ENCODE assay signal across 14 mouse cellular contexts in genomic region chr8:108944312-108944711, GRCm38 (mm10).
A peak's percentile ranks its signal among the peaks of the same experiment; 100 is the strongest.
DNase-seq lines count a peak whose midpoint lies in the region; ATAC-seq and TF ChIP-seq lines count a peak whose summit lies in the region.
"Had no signal": no experiment of that assay in that cellular context is flagged by ENCODE, and none has a peak within 500 bp of the region (broad histone marks: within the 10 kb centered on the region; RNA-seq: fewer than 3 reads in every experiment).

No protein-coding gene starts in this region.

- DNase-seq in neural tube, embryonic 10.5 days (ENCODE audit: extremely low spot score, low spot score): no peak
- no peak for DNase-seq in hindbrain, embryonic 10.5 days (ENCODE audit: low spot score)
- no peak for DNase-seq in midbrain, postnatal 0 days (ENCODE audit: low spot score)
- DNase-seq in layer of hippocampus, postnatal 36 days: no peak
- no peak for DNase-seq in testis, postnatal 14 days (ENCODE audit: low spot score)
- DNase-seq in Muller cell, postnatal 12 days (ENCODE audit: inconsistent ontology term): no peak
- DNase-seq: cerebellum, adult 11-12 months; heart, adult 18-20 months; lung, postnatal 14 days; right cerebral cortex, postnatal 14 days had no signal

- peaks cover 11% of the 10 kb centered on the region for H3K9me3 ChIP-seq in neural tube, embryonic 13.5 days
- H3K9me3 ChIP-seq in hindbrain, embryonic 10.5 days: peaks cover 28% of the 10 kb centered on the region
- H3K9me3 ChIP-seq in limb, embryonic 12.5 days: peaks cover 25% of the 10 kb centered on the region
- no peaks in the 10 kb centered on the region for H3K9me3 ChIP-seq in midbrain, postnatal 0 days (ENCODE audit: low read length)

- WGBS in neural tube, embryonic 13.5 days: 41% methylated on average over 13 of the region's 13 CpGs
- WGBS in hindbrain, embryonic 10.5 days: 57% methylated on average over 13 of the region's 13 CpGs
- 57% methylated on average over 13 of the region's 13 CpGs for WGBS in limb, embryonic 12.5 days
- WGBS in midbrain, postnatal 0 days: 16% methylated on average over 13 of the region's 13 CpGs

- H3K4me1 ChIP-seq in neural tube, embryonic 13.5 days (replicated peaks): peaks cover 31% of the 10 kb centered on the region
- H3K4me1 ChIP-seq in hindbrain, embryonic 10.5 days (replicated peaks): peaks cover 33% of the 10 kb centered on the region
- H3K4me1 ChIP-seq in limb, embryonic 12.5 days (replicated peaks): peaks cover 15% of the 10 kb centered on the region; the same call in 1 of the 2 replicates
- peaks cover 3% of the 10 kb centered on the region; the same call in 1 of the 2 replicates for H3K4me1 ChIP-seq in midbrain, postnatal 0 days (ENCODE audit: insufficient read depth, low read length)
- H3K4me1 ChIP-seq: heart, embryonic 15.5 days had no signal

- H3K4me3 ChIP-seq in neural tube, embryonic 13.5 days: no peak overlapping the region
- no peak overlapping the region for H3K4me3 ChIP-seq in hindbrain, embryonic 10.5 days
- no peak overlapping the region for H3K4me3 ChIP-seq in limb, embryonic 12.5 days (replicated peaks)
- no peak overlapping the region for H3K4me3 ChIP-seq in midbrain, postnatal 0 days (ENCODE audit: low read depth, low read length)
- H3K4me3 ChIP-seq: heart, embryonic 15.5 days had no signal

- no peak overlapping the region for H3K4me2 ChIP-seq in neural tube, embryonic 13.5 days
- H3K4me2 ChIP-seq in limb, embryonic 12.5 days: no peak overlapping the region
- H3K4me2 ChIP-seq in midbrain, postnatal 0 days (ENCODE audit: low read depth, low read length, poor library complexity, severe bottlenecking): no peak overlapping the region
- H3K4me2 ChIP-seq: heart, embryonic 15.5 days had no signal

- no peaks in the 10 kb centered on the region for H3K27me3 ChIP-seq in neural tube, embryonic 13.5 days
- H3K27me3 ChIP-seq in hindbrain, embryonic 10.5 days (ENCODE audit: insufficient read depth, poor library complexity, severe bottlenecking): no peaks in the 10 kb centered on the region
- no peaks in the 10 kb centered on the region for H3K27me3 ChIP-seq in limb, embryonic 12.5 days
- no peaks in the 10 kb centered on the region for H3K27me3 ChIP-seq in midbrain, postnatal 0 days (ENCODE audit: insufficient read depth, low read length)
- H3K27me3 ChIP-seq: CH12.LX; heart, embryonic 15.5 days had no signal

- H3K9ac ChIP-seq in neural tube, embryonic 13.5 days: 0 out of 2 replicates have a peak overlapping the region, but pooled peaks have one; percentile 3
- H3K9ac ChIP-seq in limb, embryonic 12.5 days (replicated peaks): peak overlapping the region; percentile 8; the same call in 1 of the 2 replicates
- no peak overlapping the region for H3K9ac ChIP-seq in midbrain, postnatal 0 days (replicated peaks; ENCODE audit: low read length, poor library complexity, severe bottlenecking)
- H3K9ac ChIP-seq: heart, embryonic 15.5 days had no signal

- H3K36me3 ChIP-seq in neural tube, embryonic 13.5 days: peaks cover 56% of the 10 kb centered on the region
- peaks cover 84% of the 10 kb centered on the region for H3K36me3 ChIP-seq in hindbrain, embryonic 10.5 days
- peaks cover 89% of the 10 kb centered on the region for H3K36me3 ChIP-seq in limb, embryonic 12.5 days
- H3K36me3 ChIP-seq in midbrain, postnatal 0 days (ENCODE audit: insufficient read depth, low read length): peaks cover 36% of the 10 kb centered on the region

- peak overlapping the region; percentile 53 for H3K27ac ChIP-seq in neural tube, embryonic 13.5 days (replicated peaks)
- peak overlapping the region; percentile 73 for H3K27ac ChIP-seq in hindbrain, embryonic 10.5 days
- H3K27ac ChIP-seq in limb, embryonic 12.5 days: peak overlapping the region; percentile 26; the same call in 1 of the 2 replicates
- peak overlapping the region; percentile 1; the same call in 1 of the 2 replicates for H3K27ac ChIP-seq in midbrain, postnatal 0 days (ENCODE audit: low read depth, low read length)
- H3K27ac ChIP-seq: heart, embryonic 15.5 days had no signal

- ATAC-seq in neural tube, embryonic 13.5 days (ENCODE audit: low read depth): no peak
- no peak for ATAC-seq in limb, embryonic 12.5 days (ENCODE audit: insufficient number of reproducible peaks, insufficient read depth, low FRiP score, low TSS enrichment, low read depth)
- no peak for ATAC-seq in midbrain, postnatal 0 days (ENCODE audit: low FRiP score)

- no peak for TF ChIP-seq CTCF in midbrain, postnatal 0 days (IDR thresholded peaks at IDR 0.05)

Comparison
In these comparisons a context has a peak if more than half of its experiments do, and no peak if none do; other contexts are left out.
1. H3K27ac ChIP-seq: peak in every context shown above with its lines; median percentile 73 in hindbrain, embryonic 10.5 days; 53 in neural tube, embryonic 13.5 days; 26 in limb, embryonic 12.5 days; 1 in midbrain, postnatal 0 days.